Mouse (Mus musculus): Measurements from ENCODE around the gene Olfr1274-ps. TPM values are rescaled to one million over a fixed set of nuclear protein-coding genes. Genes with fewer than 3 reads are reported as not detected.
"Not testable (repeated sequence)": the region's sequence is repeated elsewhere in the genome, so short reads cannot be mapped to it uniquely, and the experiment has no call there.

The Olfr1274-ps gene
- not detected in 2 replicates for polyA plus RNA-seq (2015; fragmentation: Nextera tagmentation; extraction: Ambion mirVana)

GRCm38 (mm10) chr2:90398633-90399107, at the start of gene Olfr1274-ps:
TSS of gene Olfr1274-ps (plus strand) at chr2:90398683.
- not testable (repeated sequence) for H3K4me2 ChIP-seq (replicated peaks); H3K27ac ChIP-seq (replicated peaks); H3K4me1 ChIP-seq; H3K9ac ChIP-seq (replicated peaks); H3K27me3 ChIP-seq; H3K9me3 ChIP-seq; H3K4me3 ChIP-seq; ATAC-seq (replicated peaks); H3K36me3 ChIP-seq
- 88% methylated on average over 6 of the region's 7 CpGs for WGBS

DNA sequence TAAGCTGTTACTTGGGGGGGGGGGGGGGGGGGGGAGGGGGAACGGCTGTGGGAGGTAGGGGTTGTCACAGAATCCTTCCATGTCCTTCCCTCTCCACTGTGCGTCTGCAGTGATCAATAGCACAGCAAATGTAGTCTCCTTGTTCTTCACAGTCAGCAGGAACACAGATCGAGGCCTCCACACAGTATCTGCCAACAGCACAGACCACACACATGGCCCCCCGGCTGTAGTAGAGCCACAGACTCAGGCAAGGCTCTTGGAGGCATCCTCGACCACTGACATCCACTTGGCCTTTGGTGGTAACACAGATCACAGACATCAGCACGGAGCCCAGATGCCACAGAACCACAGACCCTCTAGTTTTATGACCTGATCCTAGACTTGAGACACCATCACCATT, 47.4 kb upstream of the Olfr1274-ps start:
- H3K36me3 ChIP-seq; H3K4me2 ChIP-seq (replicated peaks); H3K27me3 ChIP-seq; H3K9ac ChIP-seq (replicated peaks); H3K4me3 ChIP-seq; H3K4me1 ChIP-seq; H3K9me3 ChIP-seq; ATAC-seq (replicated peaks); H3K27ac ChIP-seq (replicated peaks): not testable (repeated sequence)
- no CpG with 5 or more reads among the region's 6 CpGs for WGBS

DNA sequence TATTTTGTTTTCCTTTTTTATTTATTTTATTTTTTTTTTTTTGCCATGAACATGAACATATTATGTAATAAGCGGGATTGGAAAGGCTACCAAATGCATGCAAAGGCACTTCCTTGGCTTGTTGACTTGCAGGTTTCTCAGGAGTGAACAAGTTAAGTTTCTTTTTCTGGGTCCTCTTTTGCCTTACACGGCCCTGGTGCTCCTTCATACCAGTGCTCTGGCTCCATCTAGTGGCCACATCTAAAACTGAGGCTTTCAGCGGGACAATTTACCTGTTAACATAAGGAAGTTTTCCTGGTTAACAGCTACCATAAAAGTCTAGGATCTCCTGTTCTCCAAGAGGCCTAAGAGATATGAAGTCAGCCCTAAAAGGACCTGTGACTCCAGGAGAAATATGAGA, 46.9 kb upstream of the Olfr1274-ps start:
- WGBS, result no CpG with 5 or more reads among the region's 3 CpGs
- H3K27ac ChIP-seq (replicated peaks); ATAC-seq (replicated peaks); H3K9me3 ChIP-seq; H3K4me3 ChIP-seq; H3K27me3 ChIP-seq; H3K4me1 ChIP-seq; H3K9ac ChIP-seq (replicated peaks); H3K36me3 ChIP-seq; H3K4me2 ChIP-seq (replicated peaks): not testable (repeated sequence)

DNA sequence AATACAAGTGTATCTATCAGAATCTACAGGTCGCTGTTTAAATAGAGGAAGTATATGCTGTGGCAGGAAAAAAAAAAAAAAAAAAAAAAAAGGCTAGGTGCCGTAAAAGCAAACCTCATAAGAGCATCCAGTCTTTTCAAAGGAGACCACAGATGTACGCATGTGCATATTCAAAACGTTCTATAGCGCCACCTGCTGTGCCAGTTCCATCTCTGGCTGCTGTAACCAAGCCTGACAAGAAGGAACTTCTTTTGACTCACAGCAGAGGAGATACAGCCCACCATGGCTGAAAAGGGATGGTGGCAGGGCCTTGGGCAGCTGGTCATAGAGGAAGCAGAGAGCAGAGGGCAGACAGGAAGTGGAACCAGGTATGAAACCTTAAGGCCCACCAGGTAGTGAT, 39.3 kb upstream of the Olfr1274-ps start:
- H3K27me3 ChIP-seq, result not testable (repeated sequence)

DNA sequence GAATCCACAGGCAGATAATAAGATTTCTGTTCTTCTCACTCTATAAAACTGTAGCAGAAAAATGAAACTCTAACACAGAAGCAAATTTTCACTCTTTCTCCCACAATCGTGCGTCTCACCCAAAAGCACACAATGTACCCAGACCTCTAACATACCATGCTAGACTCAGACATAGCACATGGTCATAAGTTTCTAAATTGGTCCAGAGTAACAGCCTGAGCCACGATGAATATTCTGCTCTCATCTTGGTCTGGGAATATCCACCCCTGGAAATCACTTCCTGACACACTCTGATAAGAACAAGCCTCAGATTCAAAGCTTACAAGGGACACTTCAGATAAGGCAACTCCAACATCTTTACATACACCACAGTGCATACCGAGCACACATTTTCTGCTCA, 38.3 kb upstream of the Olfr1274-ps start:
- not testable (repeated sequence) for H3K9ac ChIP-seq (replicated peaks); H3K4me3 ChIP-seq; H3K27ac ChIP-seq (replicated peaks); H3K4me2 ChIP-seq (replicated peaks); ATAC-seq (replicated peaks); H3K36me3 ChIP-seq; H3K27me3 ChIP-seq; H3K9me3 ChIP-seq; H3K4me1 ChIP-seq
- no CpG with 5 or more reads among the region's 4 CpGs for WGBS

More for the DNA sequence above, 39.3 kb upstream of the Olfr1274-ps start:
- not testable (repeated sequence) for H3K27ac ChIP-seq (replicated peaks); ATAC-seq (replicated peaks); H3K4me2 ChIP-seq (replicated peaks); H3K4me1 ChIP-seq; H3K4me3 ChIP-seq; H3K36me3 ChIP-seq; H3K9ac ChIP-seq (replicated peaks); H3K9me3 ChIP-seq
- WGBS, result no CpG with 5 or more reads among the region's 5 CpGs

DNA sequence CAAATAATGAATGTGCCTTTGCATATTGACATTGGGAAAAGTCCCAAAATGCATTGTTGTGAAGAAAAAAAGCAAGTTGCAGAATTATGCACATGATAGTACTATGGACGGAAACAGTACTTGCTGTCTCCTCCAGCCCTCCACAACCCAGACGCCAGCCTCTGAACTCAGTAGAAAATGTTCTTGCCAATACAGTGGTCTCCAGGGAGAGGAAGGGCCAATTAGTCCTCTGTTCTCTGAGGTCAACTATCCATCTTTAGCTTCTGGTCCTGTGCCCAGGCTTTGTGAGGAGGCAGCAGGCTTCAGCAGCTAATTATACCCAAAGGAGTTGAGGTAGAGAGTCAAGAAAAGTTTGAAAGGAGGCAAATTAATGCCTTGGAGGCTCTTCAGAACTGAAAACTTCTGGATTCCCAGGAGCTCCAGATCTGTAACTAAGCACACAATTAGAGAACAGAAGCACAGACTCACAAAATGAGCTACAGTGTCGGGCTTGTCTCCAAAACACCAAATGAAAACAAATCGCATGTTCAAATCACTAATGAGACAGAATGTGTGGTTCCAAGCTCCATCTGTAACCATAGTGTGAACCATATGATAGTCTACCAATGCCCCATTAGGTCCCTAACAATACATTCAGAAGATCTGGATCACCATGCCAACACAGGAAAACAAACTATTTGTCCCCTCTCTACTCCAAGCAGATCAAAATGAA, 15.8 kb downstream of the Olfr1274-ps start:
- ATAC-seq (replicated peaks); H3K4me1 ChIP-seq: not testable (repeated sequence)

GRCm38 (mm10) chr2:90422282-90422681, 23.8 kb downstream of the Olfr1274-ps start:
- 83% methylated on average over 6 of the region's 6 CpGs for WGBS
- not testable (repeated sequence) for H3K4me2 ChIP-seq (replicated peaks); H3K9ac ChIP-seq (replicated peaks); ATAC-seq (replicated peaks); H3K36me3 ChIP-seq; H3K27me3 ChIP-seq; H3K9me3 ChIP-seq; H3K4me1 ChIP-seq; H3K4me3 ChIP-seq; H3K27ac ChIP-seq (replicated peaks)

More for the DNA sequence above, 15.8 kb downstream of the Olfr1274-ps start:
- H3K36me3 ChIP-seq; H3K9ac ChIP-seq (replicated peaks); H3K27ac ChIP-seq (replicated peaks); H3K27me3 ChIP-seq; H3K9me3 ChIP-seq; H3K4me2 ChIP-seq (replicated peaks); H3K4me3 ChIP-seq: not testable (repeated sequence)
- whole genome bisulfite sequencing, result 45% methylated on average over 4 of the region's 4 CpGs

DNA sequence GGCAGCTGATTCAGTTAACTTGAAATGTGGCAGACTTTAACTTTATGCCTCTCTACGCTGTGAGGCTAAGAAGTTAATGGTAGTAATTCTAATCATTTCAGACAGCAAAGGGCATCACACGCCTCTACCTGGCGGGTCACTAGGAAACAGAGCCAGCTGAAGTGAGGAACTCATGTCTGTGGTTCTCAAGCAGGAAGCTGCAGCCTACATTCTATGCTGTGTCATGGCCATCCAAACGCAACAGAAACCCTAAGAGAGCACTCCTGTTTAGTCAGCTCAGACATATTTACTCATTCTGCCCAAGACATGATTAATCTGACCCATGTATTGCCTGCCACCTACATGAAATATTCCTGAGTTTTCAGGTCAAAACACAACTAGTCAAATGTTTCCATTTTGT, 26.5 kb downstream of the Olfr1274-ps start:
- H3K4me1 ChIP-seq; ATAC-seq (replicated peaks); H3K36me3 ChIP-seq; H3K4me2 ChIP-seq (replicated peaks); H3K9me3 ChIP-seq; H3K27me3 ChIP-seq; H3K9ac ChIP-seq (replicated peaks); H3K27ac ChIP-seq (replicated peaks); H3K4me3 ChIP-seq: not testable (repeated sequence)
- WGBS, result no CpG with 5 or more reads among the region's 4 CpGs

- not testable (repeated sequence) for H3K4me3 ChIP-seq; H3K36me3 ChIP-seq; H3K4me2 ChIP-seq (replicated peaks); H3K9me3 ChIP-seq; H3K9ac ChIP-seq (replicated peaks); H3K4me1 ChIP-seq; H3K27me3 ChIP-seq; H3K27ac ChIP-seq (replicated peaks)
- 60% methylated on average over 1 of the region's 11 CpGs for WGBS
- ATAC-seq (replicated peaks), result peak; percentile 57
These were observed 30.7 kb downstream of the Olfr1274-ps start for GRCm38 (mm10) chr2:90428988-90429717.

- H3K9ac ChIP-seq (replicated peaks); H3K9me3 ChIP-seq; H3K4me1 ChIP-seq; H3K4me3 ChIP-seq; H3K27me3 ChIP-seq; H3K27ac ChIP-seq (replicated peaks); H3K4me2 ChIP-seq (replicated peaks); H3K36me3 ChIP-seq: not testable (repeated sequence)
- ATAC-seq (replicated peaks), result peak; percentile 74; the same call in 1 of the 2 replicates
- WGBS, result no CpG with 5 or more reads among the region's 4 CpGs
These were observed 31.3 kb downstream of the Olfr1274-ps start for GRCm38 (mm10) chr2:90429782-90430181.

DNA sequence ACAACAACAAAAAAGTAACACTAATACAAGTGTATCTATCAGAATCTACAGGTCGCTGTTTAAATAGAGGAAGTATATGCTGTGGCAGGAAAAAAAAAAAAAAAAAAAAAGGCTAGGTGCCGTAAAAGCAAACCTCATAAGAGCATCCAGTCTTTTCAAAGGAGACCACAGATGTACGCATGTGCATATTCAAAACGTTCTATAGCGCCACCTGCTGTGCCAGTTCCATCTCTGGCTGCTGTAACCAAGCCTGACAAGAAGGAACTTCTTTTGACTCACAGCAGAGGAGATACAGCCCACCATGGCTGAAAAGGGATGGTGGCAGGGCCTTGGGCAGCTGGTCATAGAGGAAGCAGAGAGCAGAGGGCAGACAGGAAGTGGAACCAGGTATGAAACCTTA, 39.0 kb downstream of the Olfr1274-ps start:
- 100% methylated on average over 1 of the region's 5 CpGs for WGBS
- H3K27me3 ChIP-seq; ATAC-seq (replicated peaks); H3K9me3 ChIP-seq; H3K4me3 ChIP-seq; H3K4me2 ChIP-seq (replicated peaks); H3K9ac ChIP-seq (replicated peaks); H3K27ac ChIP-seq (replicated peaks); H3K4me1 ChIP-seq; H3K36me3 ChIP-seq: not testable (repeated sequence)

DNA sequence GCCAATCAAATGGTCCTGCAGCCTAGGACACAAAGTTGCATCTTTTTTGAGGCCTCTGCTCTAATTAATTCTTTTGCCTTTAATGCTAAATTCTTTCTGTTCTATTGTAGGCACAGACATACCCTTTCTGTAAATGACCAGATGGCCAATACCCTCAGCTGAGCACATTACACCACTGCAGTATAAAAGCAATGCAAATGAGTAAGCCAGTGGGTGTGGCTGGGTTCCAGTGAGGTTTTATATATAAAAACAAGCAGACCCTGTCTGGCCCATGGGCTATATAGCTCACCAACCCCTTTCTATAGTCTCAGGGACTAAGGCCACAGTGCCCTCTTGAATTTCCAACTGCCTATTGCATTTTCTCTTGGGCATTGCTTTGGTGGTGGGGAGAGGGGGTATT, 41.7 kb downstream of the Olfr1274-ps start:
- not testable (repeated sequence) for ATAC-seq (replicated peaks); H3K9ac ChIP-seq (replicated peaks); H3K4me3 ChIP-seq; H3K27me3 ChIP-seq; H3K36me3 ChIP-seq; H3K9me3 ChIP-seq; H3K27ac ChIP-seq (replicated peaks); H3K4me2 ChIP-seq (replicated peaks); H3K4me1 ChIP-seq

GRCm38 (mm10) chr2:90441811-90442210, 43.3 kb downstream of the Olfr1274-ps start:
- not testable (repeated sequence) for H3K9me3 ChIP-seq; H3K27ac ChIP-seq (replicated peaks); H3K4me2 ChIP-seq (replicated peaks); H3K4me3 ChIP-seq; H3K36me3 ChIP-seq; H3K4me1 ChIP-seq; ATAC-seq (replicated peaks); H3K27me3 ChIP-seq; H3K9ac ChIP-seq (replicated peaks)
- WGBS, result 79% methylated on average over 4 of the region's 4 CpGs

Measured in forebrain, embryonic 15.5 days (tissue).